Comparison of ENCODE assay signal across 11 mouse cellular contexts in the genomic region with DNA sequence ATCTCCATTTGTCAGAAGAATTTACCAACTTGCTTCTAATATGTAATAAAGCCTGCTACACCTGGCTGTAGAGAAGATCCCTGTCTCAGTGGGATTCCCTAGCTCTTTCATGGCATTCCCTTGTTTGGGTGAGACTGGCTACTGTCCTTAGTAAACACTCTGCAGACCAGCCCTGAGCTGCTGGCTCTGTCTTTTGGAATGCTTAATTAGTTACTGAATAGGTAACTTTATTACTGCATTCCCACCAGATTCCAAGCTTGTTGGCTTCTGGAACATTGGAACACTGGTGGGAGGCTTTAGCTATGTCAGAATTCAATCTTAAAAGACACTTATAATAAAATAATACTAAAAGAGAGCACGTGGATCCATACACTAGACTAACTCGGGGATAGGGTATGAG. TPM values are rescaled to one million over a fixed set of nuclear protein-coding genes. Genes with fewer than 3 reads are reported as not detected.
DNase-seq lines count a peak whose midpoint lies in the region; TF ChIP-seq lines count a peak whose summit lies in the region.
"Not testable (repeated sequence)": the region's sequence is repeated elsewhere in the genome, so short reads cannot be mapped to it uniquely, and the experiment has no call there.
"Had no signal": no experiment of that assay in that cellular context is flagged by ENCODE, and none has a peak within 500 bp of the region (broad histone marks: within the 10 kb centered on the region; RNA-seq: fewer than 3 reads in every experiment).

No protein-coding gene starts in this region.

- peak; percentile 58 for DNase-seq in kidney, adult 11 months
- DNase-seq in kidney, adult 8-10 months: peak; percentile 42 to 63
- DNase-seq in kidney, postnatal 14 days: peak; percentile 40
- DNase-seq in layer of hippocampus, adult 2 months (ENCODE audit: low spot score in 2 of 2): not testable (repeated sequence)

- peak overlapping the region; percentile 93 for H3K27ac ChIP-seq in layer of hippocampus, adult 2 months

- TF ChIP-seq CTCF in layer of hippocampus, adult 2 months (conservative IDR thresholded peaks at IDR 0.05): not testable (repeated sequence)

- H3K4me3 ChIP-seq in layer of hippocampus, adult 2 months: not testable (repeated sequence)

RNA-seq across cellular contexts. Expression of gene Gstm5, which starts 6.4 kb away (rescaled TPM):
- total RNA-seq in layer of hippocampus, adult 2 months (2021): 100 to 1,000 TPM; 282 to 304 TPM

RNA-seq across cellular contexts. Expression of gene Eps8l3, which starts 12.2 kb away (rescaled TPM):
- total RNA-seq in layer of hippocampus, adult 2 months (2021): not detected
- total RNA-seq: adrenal gland, adult 2 months; adrenal gland, postnatal 10 days; adrenal gland, postnatal 25 days; adrenal gland, postnatal 4 days; common myeloid progenitor, adult 5-6 weeks; ES-E14 had no signal

RNA-seq across cellular contexts. Expression of gene Gstm7, which starts 42.4 kb away (rescaled TPM):
- total RNA-seq in layer of hippocampus, adult 2 months (2021): 100 to 1,000 TPM; 173 to 177 TPM
- total RNA-seq: MEL had no signal

RNA-seq across cellular contexts. Expression of gene Gstm6, which starts 54.3 kb away (rescaled TPM):
- 10 to 100 TPM; 16.6 to 19.5 TPM for total RNA-seq in layer of hippocampus, adult 2 months (2021)
- total RNA-seq: common myeloid progenitor, adult 5-6 weeks; MEL had no signal
